Mouse (Mus musculus): ENCODE data around the gene Pla2g10. TPM values are rescaled to one million over a fixed set of nuclear protein-coding genes. Genes with fewer than 3 reads are reported as not detected.
A peak's percentile ranks its signal among the peaks of the same experiment; 100 is the strongest.
"Not testable (repeated sequence)": the region's sequence is repeated elsewhere in the genome, so short reads cannot be mapped to it uniquely, and the experiment has no call there.

Gene Pla2g10
- polyA plus RNA-seq (2016; fragmentation: Nextera tagmentation; extraction: Ambion mirVana), result not detected in 2 replicates

GRCm38 (mm10) chr16:13730285-13731255 is at the start of gene Pla2g10:
Pla2g10 (minus strand) TSS chr16:13730983.
- no peak for ATAC-seq (ENCODE audit: insufficient number of reproducible peaks, insufficient read depth, low FRiP score, low TSS enrichment)
- 12% methylated on average over 26 of the region's 26 CpGs for WGBS
- no peaks in the 10 kb centered on the region for H3K27me3 ChIP-seq
- H3K4me2 ChIP-seq (replicated peaks), result peak within 1 kb of the TSS; percentile 37
- no peak within 1 kb of the TSS for H3K9ac ChIP-seq
- peak within 1 kb of the TSS; percentile 17; the same call in 1 of the 2 replicates for H3K4me3 ChIP-seq
- no peak within 1 kb of the TSS for H3K27ac ChIP-seq
- H3K9me3 ChIP-seq, result no peaks in the 10 kb centered on the region
- no peaks in the 10 kb centered on the region for H3K4me1 ChIP-seq
- H3K36me3 ChIP-seq, result no peaks in the 10 kb centered on the region

GRCm38 (mm10) chr16:13774651-13775050 is 43.9 kb upstream of the Pla2g10 start:
- not testable (repeated sequence) for H3K4me1 ChIP-seq; H3K36me3 ChIP-seq; H3K4me2 ChIP-seq (replicated peaks); H3K27ac ChIP-seq; ATAC-seq (ENCODE audit: insufficient number of reproducible peaks, insufficient read depth, low FRiP score, low TSS enrichment); H3K9me3 ChIP-seq; H3K27me3 ChIP-seq; H3K9ac ChIP-seq; H3K4me3 ChIP-seq
- WGBS, result 86% methylated on average over 3 of the region's 3 CpGs

- not testable (repeated sequence) for ATAC-seq (ENCODE audit: insufficient number of reproducible peaks, insufficient read depth, low FRiP score, low TSS enrichment); H3K27ac ChIP-seq; H3K36me3 ChIP-seq; H3K4me3 ChIP-seq; H3K27me3 ChIP-seq; H3K4me1 ChIP-seq; H3K9me3 ChIP-seq; H3K9ac ChIP-seq; H3K4me2 ChIP-seq (replicated peaks)
- WGBS, result 93% methylated on average over 2 of the region's 2 CpGs
Measured at GRCm38 (mm10) chr16:13774011-13774410, 43.2 kb upstream of the Pla2g10 start.

GRCm38 (mm10) chr16:13772051-13772450 is 41.3 kb upstream of the Pla2g10 start:
- not testable (repeated sequence) for H3K4me2 ChIP-seq (replicated peaks); H3K4me1 ChIP-seq; H3K36me3 ChIP-seq; H3K9me3 ChIP-seq; H3K9ac ChIP-seq; H3K27me3 ChIP-seq; H3K4me3 ChIP-seq; ATAC-seq (ENCODE audit: insufficient number of reproducible peaks, insufficient read depth, low FRiP score, low TSS enrichment); H3K27ac ChIP-seq
- WGBS, result 82% methylated on average over 5 of the region's 5 CpGs

GRCm38 (mm10) chr16:13771603-13772002 is 40.8 kb upstream of the Pla2g10 start:
- not testable (repeated sequence) for ATAC-seq (ENCODE audit: insufficient number of reproducible peaks, insufficient read depth, low FRiP score, low TSS enrichment); H3K4me1 ChIP-seq; H3K27ac ChIP-seq; H3K4me2 ChIP-seq (replicated peaks); H3K9ac ChIP-seq; H3K9me3 ChIP-seq; H3K36me3 ChIP-seq; H3K4me3 ChIP-seq; H3K27me3 ChIP-seq
- 73% methylated on average over 4 of the region's 4 CpGs for WGBS

- no peaks in the 10 kb centered on the region for H3K4me1 ChIP-seq
- H3K9ac ChIP-seq, result no peak overlapping the region
- no peaks in the 10 kb centered on the region for H3K9me3 ChIP-seq
- no peaks in the 10 kb centered on the region for H3K36me3 ChIP-seq
- H3K27me3 ChIP-seq, result no peaks in the 10 kb centered on the region
- no peak overlapping the region for H3K4me3 ChIP-seq
- ATAC-seq (ENCODE audit: insufficient number of reproducible peaks, insufficient read depth, low FRiP score, low TSS enrichment), result no peak
- H3K27ac ChIP-seq, result no peak overlapping the region
- no peak overlapping the region for H3K4me2 ChIP-seq (replicated peaks)
Measured at GRCm38 (mm10) chr16:13766367-13766766, 35.6 kb upstream of the Pla2g10 start.

- H3K9ac ChIP-seq, result no peak overlapping the region
- no peaks in the 10 kb centered on the region for H3K9me3 ChIP-seq
- no peak for ATAC-seq (ENCODE audit: insufficient number of reproducible peaks, insufficient read depth, low FRiP score, low TSS enrichment)
- no peak overlapping the region for H3K4me2 ChIP-seq (replicated peaks)
- no peak overlapping the region for H3K27ac ChIP-seq
- WGBS, result 89% methylated on average over 3 of the region's 3 CpGs
- no peaks in the 10 kb centered on the region for H3K27me3 ChIP-seq
- no peaks in the 10 kb centered on the region for H3K4me1 ChIP-seq
- H3K36me3 ChIP-seq, result no peaks in the 10 kb centered on the region
- no peak overlapping the region for H3K4me3 ChIP-seq
Measured at GRCm38 (mm10) chr16:13764519-13764918, 33.7 kb upstream of the Pla2g10 start.

- not testable (repeated sequence) for H3K4me1 ChIP-seq; H3K27me3 ChIP-seq; H3K27ac ChIP-seq; H3K36me3 ChIP-seq; H3K4me2 ChIP-seq (replicated peaks); H3K9me3 ChIP-seq; ATAC-seq (ENCODE audit: insufficient number of reproducible peaks, insufficient read depth, low FRiP score, low TSS enrichment); H3K4me3 ChIP-seq; H3K9ac ChIP-seq
- WGBS, result 79% methylated on average over 1 of the region's 1 CpGs
Measured at GRCm38 (mm10) chr16:13762807-13763206, 32.0 kb upstream of the Pla2g10 start.

GRCm38 (mm10) chr16:13757823-13758222 is 27.0 kb upstream of the Pla2g10 start:
- H3K27me3 ChIP-seq, result no peaks in the 10 kb centered on the region
- WGBS, result 93% methylated on average over 2 of the region's 2 CpGs
- no peak overlapping the region for H3K4me2 ChIP-seq (replicated peaks)
- no peaks in the 10 kb centered on the region for H3K9me3 ChIP-seq
- no peak overlapping the region for H3K27ac ChIP-seq
- H3K9ac ChIP-seq, result no peak overlapping the region
- no peaks in the 10 kb centered on the region for H3K36me3 ChIP-seq
- H3K4me1 ChIP-seq, result no peaks in the 10 kb centered on the region
- no peak for ATAC-seq (ENCODE audit: insufficient number of reproducible peaks, insufficient read depth, low FRiP score, low TSS enrichment)
- H3K4me3 ChIP-seq, result no peak overlapping the region

- no peaks in the 10 kb centered on the region for H3K9me3 ChIP-seq
- no peaks in the 10 kb centered on the region for H3K36me3 ChIP-seq
- ATAC-seq (ENCODE audit: insufficient number of reproducible peaks, insufficient read depth, low FRiP score, low TSS enrichment), result peak; percentile 93
- peak overlapping the region; percentile 68 for H3K4me3 ChIP-seq
- H3K27me3 ChIP-seq, result 0 out of 2 replicates have a peak, but pooled peaks cover 2% of the 10 kb centered on the region
- peak overlapping the region; percentile 61 for H3K9ac ChIP-seq
- no peak overlapping the region for H3K27ac ChIP-seq
- 1% methylated on average over 65 of the region's 65 CpGs for WGBS
- H3K4me1 ChIP-seq, result no peaks in the 10 kb centered on the region
- H3K4me2 ChIP-seq (replicated peaks), result peak overlapping the region; percentile 93
Measured at GRCm38 (mm10) chr16:13754400-13755190, 23.8 kb upstream of the Pla2g10 start.

GRCm38 (mm10) chr16:13753986-13754385 is 23.2 kb upstream of the Pla2g10 start:
- Histone ChIP-seq H3K9me3 (no peaks in the 10 kb centered on the region), H3K9ac (no peak overlapping the region), H3K36me3 (no peaks in the 10 kb centered on the region), H3K4me2 (replicated peaks) (peak overlapping the region; percentile 93), H3K4me3 (no peak overlapping the region), H3K4me1 (no peaks in the 10 kb centered on the region), H3K27me3 (0 out of 2 replicates have a peak, but pooled peaks cover 5% of the 10 kb centered on the region), H3K27ac (no peak overlapping the region)
- 77% methylated on average over 8 of the region's 8 CpGs for WGBS
- no peak for ATAC-seq (ENCODE audit: insufficient number of reproducible peaks, insufficient read depth, low FRiP score, low TSS enrichment)

All from embryonic facial prominence, embryonic 12.5 days (tissue).